8 mouse cellular contexts compared by ENCODE assay signal in genomic region chr15:100039001-100039701, GRCm38 (mm10). TPM values are rescaled to one million over a fixed set of nuclear protein-coding genes. Genes with fewer than 3 reads are reported as not detected.
DNase-seq lines count a peak whose midpoint lies in the region; ATAC-seq lines count a peak whose summit lies in the region.

No protein-coding gene starts in this region.

- peak overlapping the region; percentile 91 for H3K4me2 ChIP-seq in intestine, embryonic 14.5 days (ENCODE audit: low read length)
- peak overlapping the region; percentile 79 for H3K4me2 ChIP-seq in limb, embryonic 12.5 days
- peak overlapping the region; percentile 67 for H3K4me2 ChIP-seq in midbrain, embryonic 12.5 days (replicated peaks)

- H3K9ac ChIP-seq in intestine, embryonic 14.5 days (ENCODE audit: low read length): peak overlapping the region; percentile 96
- peak overlapping the region; percentile 95 for H3K9ac ChIP-seq in limb, embryonic 12.5 days (replicated peaks)
- H3K9ac ChIP-seq in midbrain, embryonic 12.5 days (replicated peaks): peak overlapping the region; percentile 98

- WGBS in intestine, embryonic 14.5 days: under 1% methylated on average over 34 of the region's 36 CpGs
- under 1% methylated on average over 36 of the region's 36 CpGs for WGBS in limb, embryonic 12.5 days
- WGBS in midbrain, embryonic 12.5 days: under 1% methylated on average over 36 of the region's 36 CpGs

- no peaks in the 10 kb centered on the region for H3K27me3 ChIP-seq in intestine, embryonic 14.5 days (replicated peaks; ENCODE audit: control insufficient read depth, insufficient read depth, low read length)
- H3K27me3 ChIP-seq in limb, embryonic 12.5 days: peaks cover 7% of the 10 kb centered on the region; the same call in 1 of the 2 replicates
- H3K27me3 ChIP-seq in midbrain, embryonic 12.5 days: peaks cover 7% of the 10 kb centered on the region

- ATAC-seq in intestine, embryonic 14.5 days (replicated peaks; ENCODE audit: low FRiP score, low TSS enrichment, low read depth): peak; percentile 65; the same call in 1 of the 2 replicates
- peak; percentile 23 for ATAC-seq in limb, embryonic 12.5 days (ENCODE audit: insufficient number of reproducible peaks, insufficient read depth, low FRiP score, low TSS enrichment, low read depth)
- ATAC-seq in midbrain, embryonic 12.5 days (ENCODE audit: low FRiP score, low read depth): peak; percentile 86

- peaks cover 23% of the 10 kb centered on the region for H3K4me1 ChIP-seq in intestine, embryonic 14.5 days (replicated peaks; ENCODE audit: control insufficient read depth, insufficient read depth, low read length)
- H3K4me1 ChIP-seq in limb, embryonic 12.5 days (replicated peaks): peaks cover 20% of the 10 kb centered on the region
- peaks cover 22% of the 10 kb centered on the region for H3K4me1 ChIP-seq in midbrain, embryonic 12.5 days

- H3K27ac ChIP-seq in intestine, embryonic 14.5 days (ENCODE audit: low read depth): peak overlapping the region; percentile 95
- peak overlapping the region; percentile 97 for H3K27ac ChIP-seq in limb, embryonic 12.5 days
- peak overlapping the region; percentile 100 for H3K27ac ChIP-seq in midbrain, embryonic 12.5 days (replicated peaks)

- DNase-seq in urinary bladder, adult 18-20 months (ENCODE audit: low spot score in 2 of 2): peak; percentile 20 to 64
- DNase-seq in urinary bladder, postnatal 10 days (ENCODE audit: low spot score): no peak
- peak; percentile 31 to 50 for DNase-seq in cerebellum, postnatal 4 days (ENCODE audit: low spot score in 2 of 2)
- DNase-seq in gastrocnemius, postnatal 25 days: peak; percentile 48
- peak; percentile 91 for DNase-seq in intestine, embryonic 14.5 days (ENCODE audit: low spot score)
- DNase-seq in spleen, postnatal 14 days (ENCODE audit: low spot score in 2 of 2): peak; percentile 25 to 38

- peak overlapping the region; percentile 61 for H3K4me3 ChIP-seq in intestine, embryonic 14.5 days (ENCODE audit: low read depth, low read length)
- peak overlapping the region; percentile 88 for H3K4me3 ChIP-seq in limb, embryonic 12.5 days (replicated peaks)
- peak overlapping the region; percentile 94 for H3K4me3 ChIP-seq in midbrain, embryonic 12.5 days

- no peaks in the 10 kb centered on the region for H3K9me3 ChIP-seq in intestine, embryonic 14.5 days (ENCODE audit: control insufficient read depth, low read length)
- no peaks in the 10 kb centered on the region for H3K9me3 ChIP-seq in limb, embryonic 12.5 days
- H3K9me3 ChIP-seq in midbrain, embryonic 12.5 days: no peaks in the 10 kb centered on the region

- H3K36me3 ChIP-seq in intestine, embryonic 14.5 days (ENCODE audit: control insufficient read depth, insufficient read depth, low read length): no peaks in the 10 kb centered on the region
- H3K36me3 ChIP-seq in limb, embryonic 12.5 days: peaks cover 6% of the 10 kb centered on the region; the same call in 1 of the 2 replicates
- H3K36me3 ChIP-seq in midbrain, embryonic 12.5 days: no peaks in the 10 kb centered on the region

RNA-seq across cellular contexts. Expression of gene Dip2b, which starts 0.7 kb away (rescaled TPM):
- 1 to 10 TPM; 7.4 to 7.7 TPM for total RNA-seq in gastrocnemius, postnatal 25 days (2021)
- polyA plus RNA-seq in intestine, embryonic 14.5 days (2014; fragmentation: Nextera tagmentation; extraction: Ambion mirVana): 15.2 and 15.5 TPM in 2 replicates
- 14.3 and 15.9 TPM in 2 replicates for polyA plus RNA-seq in limb, embryonic 12.5 days (2016; fragmentation: Nextera tagmentation; extraction: Ambion mirVana)
- polyA plus RNA-seq in midbrain, embryonic 12.5 days (2016; fragmentation: Nextera tagmentation; extraction: Ambion mirVana): 26.6 and 28.4 TPM in 2 replicates

Comparison
In these comparisons a context has a peak if more than half of its experiments do, and no peak if none do; other contexts are left out.
1. ATAC-seq: peak in every context shown above with its lines; median percentile 86 in midbrain, embryonic 12.5 days; 65 in intestine, embryonic 14.5 days; 23 in limb, embryonic 12.5 days.